Mouse (Mus musculus): ENCODE data around the gene Clptm1. TPM values are rescaled to one million over a fixed set of nuclear protein-coding genes. Genes with fewer than 3 reads are reported as not detected.
"Not testable (repeated sequence)": the region's sequence is repeated elsewhere in the genome, so short reads cannot be mapped to it uniquely, and the experiment has no call there.

The Clptm1 gene
- polyA plus RNA-seq, 1 experiment from 2014 or later = 70.6 TPM

GRCm38 (mm10) chr7:19688611-19689010 is 23.8 kb upstream of the Clptm1 start:
- no peak for TF ChIP-seq CTCF (IDR thresholded peaks at IDR 0.05; ENCODE audit: low read depth)
- H3K9ac ChIP-seq (ENCODE audit: low read depth, low read length) = no peak overlapping the region
- H3K4me2 ChIP-seq (replicated peaks; ENCODE audit: low read depth) = no peak overlapping the region
- H3K27me3 ChIP-seq (replicated peaks; ENCODE audit: control insufficient read depth, insufficient read depth, low read length) = no peaks in the 10 kb centered on the region
- no peaks in the 10 kb centered on the region for H3K9me3 ChIP-seq (ENCODE audit: control insufficient read depth)
- H3K27ac ChIP-seq (ENCODE audit: low read depth, low read length) = no peak overlapping the region
- no peaks in the 10 kb centered on the region for H3K36me3 ChIP-seq (ENCODE audit: control insufficient read depth, insufficient read depth)
- 91% methylated on average over 2 of the region's 2 CpGs for WGBS
- no peak overlapping the region for H3K4me3 ChIP-seq (ENCODE audit: low read depth, low read length)
- peaks cover 9% of the 10 kb centered on the region; the same call in 1 of the 2 replicates for H3K4me1 ChIP-seq (replicated peaks; ENCODE audit: control insufficient read depth, insufficient read depth, low read length)
- no peak for ATAC-seq

- Histone ChIP-seq H3K4me2 (replicated peaks; ENCODE audit: low read depth) (no peak overlapping the region), H3K4me1 (replicated peaks; ENCODE audit: control insufficient read depth, insufficient read depth, low read length) (peaks cover 8% of the 10 kb centered on the region; the same call in 1 of the 2 replicates), H3K4me3 (ENCODE audit: low read depth, low read length) (no peak overlapping the region), H3K27ac (ENCODE audit: low read depth, low read length) (no peak overlapping the region), H3K36me3 (ENCODE audit: control insufficient read depth, insufficient read depth) (no peaks in the 10 kb centered on the region), H3K27me3 (replicated peaks; ENCODE audit: control insufficient read depth, insufficient read depth, low read length) (no peaks in the 10 kb centered on the region), H3K9ac (ENCODE audit: low read depth, low read length) (no peak overlapping the region), H3K9me3 (ENCODE audit: control insufficient read depth) (no peaks in the 10 kb centered on the region)
- TF ChIP-seq CTCF (IDR thresholded peaks at IDR 0.05; ENCODE audit: low read depth) = no peak
- no peak for ATAC-seq
- WGBS = 95% methylated on average over 10 of the region's 10 CpGs
Measured at GRCm38 (mm10) chr7:19688101-19688500, 23.3 kb upstream of the Clptm1 start.

- H3K36me3 ChIP-seq (ENCODE audit: control insufficient read depth, insufficient read depth); H3K9ac ChIP-seq (ENCODE audit: low read depth, low read length); H3K27ac ChIP-seq (ENCODE audit: low read depth, low read length); H3K4me3 ChIP-seq (ENCODE audit: low read depth, low read length); H3K4me1 ChIP-seq (replicated peaks; ENCODE audit: control insufficient read depth, insufficient read depth, low read length); H3K4me2 ChIP-seq (replicated peaks; ENCODE audit: low read depth); H3K9me3 ChIP-seq (ENCODE audit: control insufficient read depth); H3K27me3 ChIP-seq (replicated peaks; ENCODE audit: control insufficient read depth, insufficient read depth, low read length): not testable (repeated sequence)
- WGBS = 50% methylated on average over 8 of the region's 8 CpGs
- ATAC-seq = 0 out of 2 replicates have a peak, but pooled peaks have one; percentile 9
- TF ChIP-seq CTCF (IDR thresholded peaks at IDR 0.05; ENCODE audit: low read depth) = peak; percentile 33; the same call in 1 of the 2 replicates
Measured at GRCm38 (mm10) chr7:19686927-19687583, 22.2 kb upstream of the Clptm1 start.

- ATAC-seq = peak; percentile 37; the same call in 1 of the 2 replicates
- H3K36me3 ChIP-seq (ENCODE audit: control insufficient read depth, insufficient read depth) = no peaks in the 10 kb centered on the region
- no peaks in the 10 kb centered on the region for H3K9me3 ChIP-seq (ENCODE audit: control insufficient read depth)
- no peak for TF ChIP-seq CTCF (IDR thresholded peaks at IDR 0.05; ENCODE audit: low read depth)
- no peak overlapping the region for H3K27ac ChIP-seq (ENCODE audit: low read depth, low read length)
- no peak overlapping the region for H3K4me3 ChIP-seq (ENCODE audit: low read depth, low read length)
- H3K4me2 ChIP-seq (replicated peaks; ENCODE audit: low read depth) = no peak overlapping the region
- WGBS = 68% methylated on average over 6 of the region's 6 CpGs
- H3K4me1 ChIP-seq (replicated peaks; ENCODE audit: control insufficient read depth, insufficient read depth, low read length) = no peaks in the 10 kb centered on the region
- no peaks in the 10 kb centered on the region for H3K27me3 ChIP-seq (replicated peaks; ENCODE audit: control insufficient read depth, insufficient read depth, low read length)
- H3K9ac ChIP-seq (ENCODE audit: low read depth, low read length) = no peak overlapping the region
Measured at GRCm38 (mm10) chr7:19686521-19686920, 21.7 kb upstream of the Clptm1 start.

GRCm38 (mm10) chr7:19685374-19685773 is 20.5 kb upstream of the Clptm1 start:
- Histone ChIP-seq H3K4me2 (replicated peaks; ENCODE audit: low read depth) (no peak overlapping the region), H3K4me1 (replicated peaks; ENCODE audit: control insufficient read depth, insufficient read depth, low read length) (no peaks in the 10 kb centered on the region), H3K27me3 (replicated peaks; ENCODE audit: control insufficient read depth, insufficient read depth, low read length) (no peaks in the 10 kb centered on the region), H3K4me3 (ENCODE audit: low read depth, low read length) (no peak overlapping the region), H3K27ac (ENCODE audit: low read depth, low read length) (no peak overlapping the region), H3K9me3 (ENCODE audit: control insufficient read depth) (no peaks in the 10 kb centered on the region), H3K36me3 (ENCODE audit: control insufficient read depth, insufficient read depth) (no peaks in the 10 kb centered on the region), H3K9ac (ENCODE audit: low read depth, low read length) (no peak overlapping the region)
- WGBS = 55% methylated on average over 4 of the region's 4 CpGs
- TF ChIP-seq CTCF (IDR thresholded peaks at IDR 0.05; ENCODE audit: low read depth) = no peak
- ATAC-seq = no peak

- Histone ChIP-seq H3K27ac (ENCODE audit: low read depth, low read length) (no peak overlapping the region), H3K9me3 (ENCODE audit: control insufficient read depth) (no peaks in the 10 kb centered on the region), H3K4me3 (ENCODE audit: low read depth, low read length) (no peak overlapping the region), H3K36me3 (ENCODE audit: control insufficient read depth, insufficient read depth) (no peaks in the 10 kb centered on the region), H3K4me2 (replicated peaks; ENCODE audit: low read depth) (no peak overlapping the region), H3K9ac (ENCODE audit: low read depth, low read length) (no peak overlapping the region), H3K27me3 (replicated peaks; ENCODE audit: control insufficient read depth, insufficient read depth, low read length) (no peaks in the 10 kb centered on the region), H3K4me1 (replicated peaks; ENCODE audit: control insufficient read depth, insufficient read depth, low read length) (no peaks in the 10 kb centered on the region)
- WGBS = 90% methylated on average over 6 of the region's 6 CpGs
- no peak for TF ChIP-seq CTCF (IDR thresholded peaks at IDR 0.05; ENCODE audit: low read depth)
- no peak for ATAC-seq
Measured at GRCm38 (mm10) chr7:19683771-19684201, 19.0 kb upstream of the Clptm1 start.

All from intestine, postnatal 0 days (tissue).